Mouse (Mus musculus): Measurements from ENCODE around the gene Mettl21e. TPM values are rescaled to one million over a fixed set of nuclear protein-coding genes. Genes with fewer than 3 reads are reported as not detected.

Gene Mettl21e
- polyA plus RNA-seq (2014; fragmentation: Illumina TruSeq; extraction: RNeasy Lipid Tissue Mini Kit (QIAGEN cat#74804); ENCODE audit: low read depth, low replicate concordance): not detected

GRCm38 (mm10) chr1:44218876-44219275, at the start of gene Mettl21e:
Gene Mettl21e, minus strand, starts transcription at chr1:44218961.

Other genes with a start within 250 kb of the Mettl21e start
- gene Mettl21c, start 198.9 kb downstream of the Mettl21e start, polyA plus RNA-seq (2014; fragmentation: Illumina TruSeq; extraction: RNeasy Lipid Tissue Mini Kit (QIAGEN cat#74804); ENCODE audit: low read depth, low replicate concordance): not detected
- gene Gm8251, start 157.0 kb downstream of the Mettl21e start, polyA plus RNA-seq (2014; fragmentation: Illumina TruSeq; extraction: RNeasy Lipid Tissue Mini Kit (QIAGEN cat#74804); ENCODE audit: low read depth, low replicate concordance): 0.35 TPM
- 49.4 TPM for gene Tex30, start 116.5 kb downstream of the Mettl21e start, polyA plus RNA-seq (2014; fragmentation: Illumina TruSeq; extraction: RNeasy Lipid Tissue Mini Kit (QIAGEN cat#74804); ENCODE audit: low read depth, low replicate concordance)
- 21.3 TPM for gene Kdelc1, start 100.2 kb downstream of the Mettl21e start, polyA plus RNA-seq (2014; fragmentation: Illumina TruSeq; extraction: RNeasy Lipid Tissue Mini Kit (QIAGEN cat#74804); ENCODE audit: low read depth, low replicate concordance)
- 53.8 TPM for gene Bivm, start 100.0 kb downstream of the Mettl21e start, polyA plus RNA-seq (2014; fragmentation: Illumina TruSeq; extraction: RNeasy Lipid Tissue Mini Kit (QIAGEN cat#74804); ENCODE audit: low read depth, low replicate concordance)
- 33.6 TPM for gene Ercc5, start 71.2 kb downstream of the Mettl21e start, polyA plus RNA-seq (2014; fragmentation: Illumina TruSeq; extraction: RNeasy Lipid Tissue Mini Kit (QIAGEN cat#74804); ENCODE audit: low read depth, low replicate concordance)

Data from adrenal gland, adult 10 weeks (tissue).